Mouse (Mus musculus) ZHBTc4 (cell line): Measurements from ENCODE around the gene Ptcra.

Experiments
- DNase-seq: peaks from one replicate; pipeline ENCODE4 v3.0.0-alpha.2; 2011; ENCODE audit warnings: low read depth, low spot score

Ptcra gene

DNA sequence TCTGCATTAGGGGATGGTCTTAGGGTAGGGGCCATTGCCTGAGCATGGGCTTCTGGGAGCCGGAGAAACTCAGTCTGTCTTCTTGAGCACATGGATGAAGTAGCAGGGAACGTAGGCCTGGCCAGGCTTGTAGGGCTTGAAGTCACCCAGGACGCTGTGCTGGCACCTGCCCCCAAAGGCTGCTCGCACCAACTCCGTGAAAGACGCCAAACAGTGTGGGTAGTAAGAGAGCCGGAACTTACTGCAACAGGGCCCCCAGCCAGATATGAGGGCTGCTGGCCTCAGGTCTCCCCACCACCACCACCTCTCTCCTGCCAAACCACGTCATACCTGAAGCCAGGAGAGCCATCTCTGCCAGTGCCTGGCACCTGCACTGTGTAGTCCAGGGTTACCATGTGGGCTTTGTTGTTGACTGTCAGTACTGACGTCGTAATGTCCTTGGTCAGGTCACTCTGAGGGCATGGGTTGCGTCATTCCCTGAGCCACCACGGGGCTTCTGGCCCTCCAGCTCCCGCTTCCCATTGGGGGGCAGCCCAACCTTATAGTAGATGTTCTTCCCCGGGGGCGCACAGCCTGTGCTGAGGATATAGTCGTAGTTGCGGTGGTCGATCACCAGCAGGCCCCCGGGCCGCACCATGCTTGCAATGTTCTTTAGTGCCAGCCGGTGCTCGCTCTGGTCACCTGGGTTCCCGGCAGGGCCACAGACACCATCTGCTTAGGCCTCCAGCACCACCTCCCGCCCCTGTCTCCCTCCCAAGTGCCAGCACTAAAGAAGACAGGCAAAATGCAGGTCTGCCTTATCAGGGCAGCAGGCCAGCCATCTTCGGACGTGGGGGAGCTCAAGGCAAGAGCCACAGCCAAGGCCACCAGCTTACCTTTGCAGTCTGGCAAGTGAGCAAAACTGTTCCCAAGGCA lies 37.5 kb downstream of the Ptcra start:
- DNase-seq: no peak

DNA sequence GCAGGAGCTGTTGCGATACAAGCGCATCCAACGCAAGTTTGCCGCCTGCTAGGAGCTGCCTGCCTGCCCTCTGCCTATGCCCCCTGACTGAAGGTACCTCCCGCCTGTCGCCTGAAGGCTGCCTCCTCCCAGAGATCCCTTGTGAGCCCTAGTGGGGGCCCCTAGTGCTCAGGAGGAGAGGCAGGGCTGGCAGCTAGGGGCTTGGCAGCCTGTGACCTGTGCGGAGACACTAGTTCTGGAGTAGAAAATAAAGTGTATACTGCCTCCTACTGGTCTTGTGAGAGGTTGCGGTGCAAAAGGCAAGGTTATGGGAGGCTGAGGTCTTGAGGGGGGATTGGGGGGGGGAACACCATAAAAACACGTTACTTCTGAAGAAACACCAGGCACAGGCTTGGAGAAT lies 38.2 kb downstream of the Ptcra start:
- peak; percentile 87 for DNase-seq

DNA sequence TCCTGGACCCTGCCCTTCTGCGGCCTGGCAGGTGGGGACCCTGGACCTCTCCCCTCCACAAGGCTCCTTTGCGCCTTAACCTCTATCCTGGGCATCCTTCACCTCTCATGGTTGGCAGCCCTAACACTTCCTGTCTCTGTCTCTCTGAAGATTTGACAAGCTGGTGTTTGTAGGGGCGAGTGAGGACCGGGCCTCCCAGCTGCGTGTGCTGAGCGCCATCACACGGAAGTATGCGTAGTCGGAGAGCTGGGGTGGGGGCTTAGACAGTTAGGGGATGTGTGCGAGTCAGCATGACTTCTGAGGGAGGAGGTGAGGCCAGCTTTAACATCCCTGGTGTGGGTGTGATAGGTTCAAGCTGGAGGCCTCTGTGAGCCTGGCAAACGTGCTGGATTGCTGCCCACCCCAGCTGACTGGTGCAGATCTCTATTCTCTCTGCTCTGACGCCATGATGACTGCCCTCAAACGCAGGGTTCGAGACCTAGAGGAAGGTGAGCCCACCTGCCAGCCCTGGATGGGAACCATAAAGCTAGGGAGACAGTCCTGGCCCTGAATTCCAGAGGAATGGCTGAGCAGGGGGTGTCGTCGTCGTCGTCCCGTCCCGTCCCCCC lies 38.9 kb downstream of the Ptcra start:
- DNase-seq: no peak

DNA sequence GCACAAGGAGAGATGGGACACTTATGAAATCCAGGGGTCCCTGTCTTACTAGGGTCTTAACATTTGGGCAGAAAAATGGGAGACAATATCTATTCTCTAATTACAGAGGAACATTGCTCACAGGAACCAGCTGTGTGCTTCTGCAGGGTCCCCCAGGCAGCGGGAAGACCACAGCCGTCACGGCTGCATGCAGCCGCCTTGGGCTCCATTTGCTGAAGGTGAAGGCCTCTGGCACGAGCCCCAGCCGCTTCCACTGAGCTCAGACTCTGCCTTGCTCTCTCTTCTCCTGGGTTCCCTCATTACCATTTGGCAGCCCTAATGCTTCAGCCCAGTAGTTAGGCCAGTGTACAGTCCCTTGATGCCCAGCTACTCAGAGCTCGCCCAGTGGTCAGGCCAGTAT lies 42.4 kb downstream of the Ptcra start:
- DNase-seq: no peak

DNA sequence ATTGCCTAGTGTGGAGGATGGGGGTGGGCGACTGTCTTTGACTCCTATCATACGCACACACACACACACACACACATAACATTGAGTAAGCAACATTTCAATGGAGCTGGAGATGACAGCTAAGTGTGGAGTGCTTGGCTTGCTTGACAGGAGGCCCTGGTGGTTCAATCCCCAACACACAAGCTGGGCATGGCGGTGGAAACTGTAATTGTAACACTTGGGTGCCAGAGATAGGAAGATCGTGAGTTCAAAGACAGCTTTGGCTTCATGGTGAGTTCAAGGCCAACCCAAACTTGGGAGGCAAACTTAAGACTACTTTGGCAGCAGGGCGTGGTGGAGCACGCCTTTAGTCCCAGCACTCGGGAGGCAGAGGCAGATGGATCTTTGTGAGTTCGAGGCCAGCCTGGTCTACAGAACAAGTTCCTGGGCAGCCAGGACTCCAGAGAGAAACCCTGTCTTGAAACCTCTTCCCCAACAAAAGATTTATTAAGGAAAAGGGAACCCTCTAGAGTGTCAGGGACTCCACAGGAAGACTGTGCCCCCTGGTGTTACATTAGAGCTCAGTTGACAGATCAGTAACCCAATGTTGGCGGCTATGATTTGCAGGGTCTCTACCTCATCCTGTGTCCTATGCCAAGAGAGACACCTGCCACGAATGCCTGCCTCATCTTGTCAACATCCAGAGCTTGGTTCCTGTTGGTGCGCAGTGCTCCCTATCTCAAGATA lies 48.6 kb downstream of the Ptcra start:
- peak; percentile 84 for DNase-seq

DNA sequence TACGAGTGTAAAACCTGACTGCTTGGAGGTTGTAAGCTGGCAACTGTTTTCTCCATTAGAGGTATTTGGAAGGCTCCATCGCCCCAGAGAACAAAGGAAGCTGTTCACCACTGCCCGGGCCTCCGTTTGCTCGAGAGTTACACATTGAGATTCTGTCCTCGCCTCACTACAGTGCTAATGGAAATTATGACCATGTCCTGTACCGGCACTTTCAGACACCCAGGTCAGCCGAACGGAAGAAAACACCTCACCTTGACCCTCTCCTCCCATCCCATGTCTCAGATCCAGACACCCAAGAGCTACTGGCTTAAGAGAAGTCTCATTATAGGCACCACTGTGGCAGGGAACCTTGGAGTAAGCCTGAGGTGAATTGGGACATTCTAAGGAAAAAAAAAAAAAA lies 49.7 kb downstream of the Ptcra start:
- no peak for DNase-seq

DNA sequence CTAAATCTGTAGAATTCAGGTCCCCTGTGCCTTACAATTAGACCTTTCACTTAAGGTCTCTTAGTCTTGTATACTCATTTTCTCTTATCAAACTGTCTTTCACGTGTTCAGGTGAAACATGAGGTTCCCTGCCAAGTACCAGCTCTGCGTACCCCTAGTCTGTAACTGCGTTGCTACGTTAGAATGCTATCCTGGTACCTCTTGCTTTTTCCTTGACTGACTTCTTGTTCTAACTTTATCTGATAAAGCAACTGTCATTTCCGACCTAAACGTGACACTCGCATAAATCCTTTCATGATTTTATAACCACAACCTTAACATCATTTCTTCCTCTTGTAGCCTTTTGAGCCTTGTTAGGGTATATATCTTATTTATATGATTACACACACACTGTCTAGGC lies 51.1 kb downstream of the Ptcra start:
- DNase-seq: no peak

DNA sequence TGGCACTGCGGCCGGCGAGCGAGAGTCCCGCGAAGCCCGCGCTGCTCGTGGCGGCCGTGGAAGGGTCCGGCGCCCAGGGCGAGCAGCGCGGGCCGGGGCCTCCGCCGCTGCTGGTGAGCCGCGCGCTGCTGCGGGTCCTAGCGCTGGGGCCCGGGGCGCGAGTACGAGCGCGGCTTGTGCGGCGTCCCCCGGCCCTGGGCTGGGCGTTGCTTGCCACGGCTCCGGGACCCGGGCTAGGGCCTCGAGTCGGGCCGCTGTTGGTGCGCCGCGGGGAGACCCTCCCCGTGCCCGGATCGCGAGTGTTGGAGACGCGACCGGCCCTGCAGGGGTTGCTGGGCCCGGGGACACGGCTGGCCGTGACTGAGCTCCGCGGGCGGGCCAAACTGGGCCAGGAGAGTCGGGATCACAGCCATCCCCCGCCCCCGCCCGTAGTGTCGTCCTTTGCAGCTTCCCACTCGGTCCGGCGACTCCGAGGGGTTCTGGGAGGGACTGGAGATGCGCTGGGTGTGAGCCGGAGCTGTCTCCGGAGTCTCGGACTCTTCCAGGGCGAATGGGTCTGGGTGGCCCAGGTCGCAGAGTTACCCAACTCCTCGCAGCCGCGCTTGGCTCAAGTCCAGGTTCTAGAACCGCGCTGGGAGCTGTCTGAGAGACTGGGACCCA lies 51.8 kb downstream of the Ptcra start:
- DNase-seq: peak; percentile 46

DNA sequence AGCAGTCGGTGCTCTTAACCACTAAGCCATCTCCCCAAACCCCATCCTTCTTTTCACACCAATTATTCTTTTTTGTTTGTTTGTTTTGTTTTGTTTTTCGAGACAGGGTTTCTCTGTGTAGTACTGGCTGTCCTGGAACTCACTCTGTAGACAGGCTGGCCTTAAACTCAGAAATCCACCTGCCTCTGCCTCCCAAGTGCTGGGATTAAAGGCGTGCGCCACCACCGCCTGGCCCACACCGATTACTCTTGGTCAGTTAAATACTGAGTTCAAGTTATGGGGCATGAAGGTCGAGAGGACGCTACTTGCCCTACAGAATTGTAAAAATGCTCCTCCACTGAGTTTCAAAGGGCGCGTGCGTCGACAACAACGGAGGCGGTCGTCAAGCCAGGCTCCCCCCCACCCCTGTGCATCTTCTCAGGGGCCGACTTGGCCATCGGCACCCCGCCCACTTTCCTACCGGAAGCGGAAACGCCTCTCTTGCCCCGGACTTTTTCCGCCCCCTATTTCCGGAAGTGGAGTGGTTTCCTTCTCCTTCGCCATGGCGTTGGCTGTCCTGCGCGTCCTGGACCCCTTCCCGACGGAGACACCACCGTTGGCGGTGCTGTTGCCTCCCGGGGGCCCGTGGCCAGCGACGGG lies 52.4 kb downstream of the Ptcra start, which contains the start of gene Pex6:
Gene Pex6 (plus strand): TSS at position 505 of the 639 bp plus-strand sequence.
- peak; percentile 97 for DNase-seq

DNA sequence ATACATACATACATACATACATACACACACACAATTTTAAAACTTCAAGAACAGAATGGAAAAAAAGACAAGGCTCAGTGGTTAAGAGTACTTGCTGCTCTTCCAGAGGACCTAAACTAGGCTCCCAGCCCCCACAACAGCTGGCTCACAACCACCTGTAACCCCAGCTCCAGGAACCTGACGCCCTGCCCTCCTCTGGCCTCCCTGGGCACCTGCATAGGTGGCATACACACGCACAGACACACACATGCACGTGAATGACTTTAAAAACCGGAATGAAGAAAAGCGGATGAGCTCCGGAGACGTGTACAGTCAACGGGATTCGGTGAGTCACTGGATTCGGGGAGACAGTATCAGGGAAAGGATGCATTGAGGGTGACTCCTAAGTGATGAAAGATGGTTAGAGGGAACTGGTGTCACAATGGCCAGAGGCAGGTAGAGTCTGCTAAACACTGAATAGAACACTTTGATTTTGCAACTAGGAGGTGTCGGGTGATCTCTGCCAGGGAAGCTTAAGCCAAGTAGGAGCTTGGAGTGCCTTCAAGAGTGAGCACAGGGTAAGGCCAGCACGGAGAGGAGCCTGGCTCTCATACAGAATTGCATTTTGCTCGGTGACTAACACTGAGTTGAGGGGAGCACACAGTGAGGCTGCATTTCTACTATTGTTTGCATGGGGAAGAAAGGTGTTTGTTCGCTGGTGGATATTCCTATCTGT lies 57.0 kb downstream of the Ptcra start:
- DNase-seq: no peak
